Mouse (Mus musculus) MN1 (cell line): ENCODE results near the gene Slc25a39.
"Not testable (repeated sequence)": the region's sequence is repeated elsewhere in the genome, so short reads cannot be mapped to it uniquely, and the experiment has no call there.

Experiments
- DNase-seq: peaks from one replicate; pipeline ENCODE4 v3.0.0-alpha.2; 2016; ENCODE audit warnings: low spot score

Gene Slc25a39

GRCm38 (mm10) chr11:102411704-102412103 lies 4.0 kb upstream of the Slc25a39 start:
- DNase-seq, result peak; percentile 93

GRCm38 (mm10) chr11:102411061-102411460 lies 3.3 kb upstream of the Slc25a39 start:
- DNase-seq, result no peak

GRCm38 (mm10) chr11:102410345-102410744 lies 2.6 kb upstream of the Slc25a39 start:
- not testable (repeated sequence) for DNase-seq

GRCm38 (mm10) chr11:102409795-102410330 lies 2.1 kb upstream of the Slc25a39 start:
- DNase-seq, result no peak

- DNase-seq, result peak; percentile 58
Measured at GRCm38 (mm10) chr11:102408888-102409794, 1.4 kb upstream of the Slc25a39 start.

- DNase-seq, result peak; percentile 97
Measured at GRCm38 (mm10) chr11:102408344-102408876, 664 bp upstream of the Slc25a39 start.

- DNase-seq, result peak; percentile 93
Measured at GRCm38 (mm10) chr11:102406900-102407833, 579 bp downstream of the Slc25a39 start.

GRCm38 (mm10) chr11:102406401-102406800 lies 1.3 kb downstream of the Slc25a39 start:
- DNase-seq, result no peak

GRCm38 (mm10) chr11:102405544-102406285 lies 2.0 kb downstream of the Slc25a39 start:
- DNase-seq, result no peak

GRCm38 (mm10) chr11:102404161-102405010 lies 3.4 kb downstream of the Slc25a39 start:
- DNase-seq, result no peak

GRCm38 (mm10) chr11:102403657-102404056 lies 4.1 kb downstream of the Slc25a39 start:
- DNase-seq, result no peak

GRCm38 (mm10) chr11:102401898-102402500 lies 5.7 kb downstream of the Slc25a39 start:
- peak; percentile 54 for DNase-seq

GRCm38 (mm10) chr11:102400513-102401084 lies 7.1 kb downstream of the Slc25a39 start:
- DNase-seq, result no peak

- no peak for DNase-seq
Measured at GRCm38 (mm10) chr11:102399610-102400072, 8.1 kb downstream of the Slc25a39 start.

GRCm38 (mm10) chr11:102399107-102399506 lies 8.6 kb downstream of the Slc25a39 start:
- no peak for DNase-seq

GRCm38 (mm10) chr11:102398007-102398825 lies 9.5 kb downstream of the Slc25a39 start:
- DNase-seq, result peak; percentile 80

GRCm38 (mm10) chr11:102396671-102397141 lies 11.0 kb downstream of the Slc25a39 start:
- no peak for DNase-seq

GRCm38 (mm10) chr11:102396263-102396662 lies 11.5 kb downstream of the Slc25a39 start:
- DNase-seq, result no peak
